Mouse (Mus musculus) forebrain, embryonic 10.5 days (tissue): ENCODE data around the gene Bcl7b. TPM values are rescaled to one million over a fixed set of nuclear protein-coding genes. Genes with fewer than 3 reads are reported as not detected.

Experiments
- DNase-seq: peaks from one replicate; pipeline ENCODE4 v3.0.0-alpha.2; 2017; ENCODE audit warnings: low spot score; ENCODE audit errors: extremely low spot score
- H3K27ac ChIP-seq: fragments of 300-500 bp; sonication (generic); 2 replicates; pipeline ENCODE4 v1.5.1; 2016; ENCODE audit warnings: mild to moderate bottlenecking
- H3K27me3 ChIP-seq: fragments of 300-500 bp; sonication (generic); 2 replicates; pipeline ENCODE4 v1.6.1; 2016; ENCODE audit warnings: mild to moderate bottlenecking; ENCODE audit not compliant: poor library complexity, severe bottlenecking
- H3K36me3 ChIP-seq: fragments of 300-500 bp; sonication (generic); replicated peaks from 2 replicates; pipeline ENCODE4 v1.6.1; 2016; ENCODE audit warnings: mild to moderate bottlenecking, moderate library complexity
- H3K4me1 ChIP-seq: fragments of 300-500 bp; sonication (generic); 2 replicates; pipeline ENCODE4 v1.6.1; 2016
- H3K4me3 ChIP-seq: fragments of 300-500 bp; sonication (generic); 2 replicates; pipeline ENCODE4 v1.5.1; 2016; ENCODE audit warnings: mild to moderate bottlenecking, moderate library complexity
- H3K9me3 ChIP-seq: fragments of 300-500 bp; sonication (generic); 2 replicates; pipeline ENCODE4 v1.6.1; 2016; ENCODE audit warnings: mild to moderate bottlenecking, moderate library complexity
- WGBS: fragments of 180-500 bp; shearing (Covaris S2); methylation state at CpG from one replicate; pipeline ENCODE4 v1.1.7; 2016; 5-methylcytosine and 5-hydroxymethylcytosine counted together
- polyA plus RNA-seq: library from polyadenylated mRNA; unstranded; fragments of >200 nt; fragmentation: Nextera tagmentation; extraction: Ambion mirVana; gene quantifications from 2 replicates; pipeline ENCODE4 v1.2.1, GENCODE M21; 2016

The Bcl7b gene
- 43.3 and 44.4 TPM in 2 replicates for polyA plus RNA-seq

DNA sequence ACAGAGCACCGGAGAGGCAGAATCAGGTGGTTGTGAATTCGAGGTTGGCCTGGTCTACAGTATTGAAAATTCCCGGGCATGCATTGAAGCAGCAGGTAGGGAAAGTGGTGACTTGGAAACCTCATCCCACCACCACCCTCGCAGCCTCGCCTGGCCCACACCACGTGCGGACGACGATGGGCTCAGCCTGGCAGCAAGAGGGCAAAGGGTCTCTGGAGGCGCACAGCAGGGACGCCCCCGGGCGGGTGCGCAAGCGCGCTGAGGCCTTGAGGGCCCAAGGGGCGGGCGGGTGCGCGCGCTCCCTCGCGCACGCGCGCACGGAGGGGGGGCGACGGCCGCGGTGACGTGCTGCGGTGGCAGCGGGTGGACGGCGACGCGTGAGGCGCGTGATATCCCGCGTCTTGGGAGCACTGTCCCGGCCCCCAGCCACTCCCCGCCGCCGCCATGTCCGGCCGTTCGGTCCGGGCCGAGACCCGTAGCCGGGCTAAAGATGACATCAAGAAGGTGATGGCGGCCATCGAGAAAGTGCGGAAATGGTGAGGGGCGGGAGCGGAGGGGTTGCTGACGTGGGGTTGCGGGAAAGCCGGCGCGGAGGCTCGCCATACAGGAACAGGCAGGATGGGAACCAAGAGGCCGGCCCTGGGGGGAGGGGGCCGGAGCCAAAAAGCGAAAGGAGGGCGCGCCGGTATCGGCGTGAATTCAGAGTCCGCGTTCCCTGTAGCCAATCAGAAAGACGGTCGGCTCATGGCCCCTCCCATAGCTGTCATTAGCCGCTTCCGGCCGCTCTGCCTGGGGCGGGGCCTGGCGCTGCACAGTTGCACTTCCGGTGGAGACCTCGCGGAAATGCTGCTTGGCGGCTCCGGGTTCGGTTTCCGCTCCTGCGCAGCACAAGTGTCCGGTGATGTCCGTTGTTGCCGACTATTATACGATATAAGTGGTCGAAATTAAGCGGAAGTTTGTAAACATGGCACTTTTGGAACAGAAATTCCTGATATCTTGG is at the start of gene Bcl7b:
Gene Bcl7b, plus strand, starts transcription at position 221 of the 1,000 bp plus-strand sequence.
- DNase-seq: peak; percentile 98
- Histone ChIP-seq H3K9me3 (no peaks in the 10 kb centered on the region), H3K4me3 (peak within 1 kb of the TSS; percentile 80), H3K27ac (peak within 1 kb of the TSS; percentile 98), H3K27me3 (no peaks in the 10 kb centered on the region), H3K36me3 (peaks cover 33% of the 10 kb centered on the region), H3K4me1 (peaks cover 18% of the 10 kb centered on the region)
- WGBS: 2% methylated on average over 95 of the region's 95 CpGs

DNA sequence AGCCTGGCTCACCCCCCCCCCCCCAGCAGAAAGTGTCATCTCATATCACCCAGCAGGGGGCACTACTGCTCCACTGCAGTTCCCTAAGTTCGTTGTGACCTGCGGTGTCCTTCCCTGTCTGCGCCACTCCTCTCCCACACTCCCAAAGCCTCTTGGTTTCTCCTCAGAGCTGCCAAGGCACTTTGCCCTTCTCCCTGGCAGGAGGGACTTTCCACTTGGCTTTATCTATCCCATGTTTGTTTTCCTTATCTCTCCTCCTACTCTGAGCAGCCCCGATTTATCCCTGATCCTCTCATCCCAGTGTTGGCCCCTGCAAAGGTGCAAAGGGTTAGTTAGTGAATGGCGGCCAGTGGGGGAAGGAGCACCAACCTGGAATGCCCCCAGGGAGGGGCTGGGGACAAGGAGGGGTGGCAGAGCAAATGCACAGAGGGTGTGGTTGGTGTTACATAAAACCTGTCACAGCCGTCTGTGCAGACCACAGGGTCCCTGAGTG is 49.4 kb upstream of the Bcl7b start:
- Histone ChIP-seq H3K4me3 (no peak overlapping the region), H3K27me3 (peaks cover 18% of the 10 kb centered on the region), H3K27ac (no peak overlapping the region), H3K4me1 (peaks cover 6% of the 10 kb centered on the region), H3K9me3 (no peaks in the 10 kb centered on the region), H3K36me3 (no peaks in the 10 kb centered on the region)
- 38% methylated on average over 6 of the region's 6 CpGs for WGBS
- peak; percentile 62 for DNase-seq

DNA sequence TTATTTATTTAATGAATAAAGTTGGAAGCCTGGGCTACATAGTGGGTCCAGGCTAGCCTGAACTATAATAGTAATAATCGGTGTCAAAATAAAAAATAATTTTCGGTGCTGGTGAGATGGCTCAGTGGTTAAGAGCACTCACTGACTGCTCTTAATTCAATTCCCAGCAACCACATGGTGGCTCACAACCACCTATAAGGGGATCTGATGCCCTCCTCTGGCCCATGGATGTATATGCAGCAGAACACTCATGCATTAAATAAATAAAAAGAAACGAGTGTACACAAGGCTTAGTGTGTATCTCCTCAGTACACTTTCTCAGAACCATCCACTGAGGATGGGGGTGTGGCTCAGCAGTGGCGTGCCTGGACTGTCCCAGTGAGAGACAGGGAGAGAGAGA is 47.3 kb upstream of the Bcl7b start:
- no peak overlapping the region for H3K4me3 ChIP-seq
- no peaks in the 10 kb centered on the region for H3K9me3 ChIP-seq
- WGBS: 71% methylated on average over 4 of the region's 4 CpGs
- DNase-seq: no peak
- no peak overlapping the region for H3K27ac ChIP-seq
- peaks cover 6% of the 10 kb centered on the region for H3K4me1 ChIP-seq
- H3K27me3 ChIP-seq: peaks cover 18% of the 10 kb centered on the region
- no peaks in the 10 kb centered on the region for H3K36me3 ChIP-seq

DNA sequence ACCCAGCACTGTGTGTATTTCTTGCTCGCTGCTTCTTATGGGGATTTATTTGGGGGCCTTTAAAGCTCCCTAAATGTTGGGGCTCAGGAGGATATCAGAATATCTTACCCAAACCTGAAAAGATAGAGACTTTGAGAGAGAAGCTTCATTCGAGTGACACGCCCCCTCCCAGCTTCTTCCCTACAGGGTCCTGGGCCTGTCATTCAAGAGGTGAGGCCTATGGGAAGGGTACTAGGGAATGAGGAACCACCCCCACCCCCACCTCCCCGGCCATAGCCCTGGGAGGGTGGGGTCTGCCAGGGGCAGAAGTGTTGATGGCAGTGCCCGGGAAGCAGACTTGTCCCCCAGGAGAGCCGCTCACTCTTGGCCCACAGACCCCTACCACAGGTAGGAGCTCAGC is 42.0 kb upstream of the Bcl7b start:
- WGBS: 57% methylated on average over 6 of the region's 6 CpGs

DNA sequence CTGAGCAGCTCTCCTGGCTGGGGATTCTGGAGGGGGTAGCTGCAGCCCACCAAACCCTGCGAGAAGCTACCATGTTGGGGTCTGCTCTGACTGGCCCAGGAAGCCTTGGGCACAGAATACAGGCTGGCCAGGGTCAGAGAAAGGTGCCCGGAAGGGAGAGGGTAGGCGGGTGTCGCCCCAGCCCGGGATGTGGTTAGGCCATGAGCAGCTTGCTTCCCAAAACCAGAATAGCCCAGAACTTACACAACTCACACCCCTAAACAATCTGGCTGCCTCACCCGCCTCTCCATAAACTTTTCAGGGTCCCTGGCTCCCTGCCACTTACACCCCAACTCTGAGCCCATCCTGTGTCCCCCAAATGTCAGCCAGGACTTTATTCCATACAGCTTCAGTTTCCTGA is 40.4 kb upstream of the Bcl7b start:
- Histone ChIP-seq H3K9me3 (no peaks in the 10 kb centered on the region), H3K4me3 (no peak overlapping the region), H3K27ac (no peak overlapping the region), H3K4me1 (no peaks in the 10 kb centered on the region), H3K36me3 (no peaks in the 10 kb centered on the region), H3K27me3 (peaks cover 13% of the 10 kb centered on the region)
- WGBS: 88% methylated on average over 6 of the region's 6 CpGs
- no peak for DNase-seq

More for the DNA sequence above, 42.0 kb upstream of the Bcl7b start:
- no peaks in the 10 kb centered on the region for H3K4me1 ChIP-seq
- no peak overlapping the region for H3K4me3 ChIP-seq
- H3K9me3 ChIP-seq: no peaks in the 10 kb centered on the region
- peaks cover 18% of the 10 kb centered on the region for H3K27me3 ChIP-seq
- no peak for DNase-seq
- no peaks in the 10 kb centered on the region for H3K36me3 ChIP-seq
- H3K27ac ChIP-seq: no peak overlapping the region

DNA sequence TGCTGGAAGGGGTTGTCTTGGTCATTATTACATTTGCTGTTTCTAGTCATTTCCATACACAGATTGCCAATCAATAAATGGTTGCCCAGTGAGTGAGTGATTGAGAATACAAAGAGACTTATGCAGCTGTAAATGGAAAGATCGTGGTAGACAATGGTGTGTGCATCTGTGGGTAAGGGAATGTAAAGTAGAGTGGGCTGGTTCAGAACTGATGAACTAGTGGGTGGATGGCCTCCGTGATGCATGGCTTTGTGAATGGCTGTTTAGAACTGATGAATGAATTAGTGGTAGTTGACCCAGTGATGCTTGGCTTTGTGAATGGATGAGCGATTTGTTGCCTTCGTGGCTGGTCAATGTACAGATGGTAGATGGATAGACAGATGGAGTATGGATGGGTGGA is 38.3 kb upstream of the Bcl7b start:
- Histone ChIP-seq H3K9me3 (no peaks in the 10 kb centered on the region), H3K27ac (no peak overlapping the region), H3K27me3 (peaks cover 34% of the 10 kb centered on the region), H3K4me3 (no peak overlapping the region), H3K36me3 (no peaks in the 10 kb centered on the region), H3K4me1 (peaks cover 15% of the 10 kb centered on the region)
- WGBS: 85% methylated on average over 4 of the region's 4 CpGs
- no peak for DNase-seq

DNA sequence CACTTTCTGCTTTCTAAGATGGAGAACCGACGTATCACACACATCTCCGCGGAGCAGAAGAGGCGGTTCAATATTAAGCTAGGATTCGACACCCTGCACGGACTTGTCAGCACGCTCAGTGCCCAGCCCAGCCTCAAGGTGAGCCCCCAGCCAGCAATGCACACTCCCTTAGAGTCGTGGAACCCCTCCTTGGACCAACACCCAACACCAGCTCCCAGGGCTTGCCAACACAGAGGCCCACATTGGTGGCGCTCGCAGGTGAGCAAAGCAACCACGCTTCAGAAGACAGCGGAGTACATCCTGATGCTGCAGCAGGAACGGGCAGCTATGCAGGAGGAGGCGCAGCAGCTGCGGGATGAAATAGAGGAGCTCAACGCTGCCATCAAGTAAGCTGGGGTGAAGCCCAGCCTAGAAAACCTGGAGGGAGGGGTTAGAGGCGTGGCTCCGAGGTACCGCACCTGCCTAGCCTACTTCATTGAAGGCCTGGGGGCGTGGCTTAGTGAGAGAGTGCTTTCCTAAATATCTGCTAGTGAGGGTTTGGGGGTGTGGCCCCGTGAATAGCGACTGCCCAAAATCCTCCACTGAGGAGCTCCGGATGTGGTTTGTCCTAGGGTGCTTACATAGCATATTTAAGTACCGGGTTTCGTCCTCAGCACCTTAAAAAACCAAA is 34.2 kb upstream of the Bcl7b start:
- 5% methylated on average over 26 of the region's 26 CpGs for WGBS
- Histone ChIP-seq H3K36me3 (no peaks in the 10 kb centered on the region), H3K4me1 (peaks cover 15% of the 10 kb centered on the region), H3K9me3 (no peaks in the 10 kb centered on the region), H3K27ac (no peak overlapping the region), H3K4me3 (peak overlapping the region; percentile 36), H3K27me3 (peaks cover 48% of the 10 kb centered on the region)
- no peak for DNase-seq

DNA sequence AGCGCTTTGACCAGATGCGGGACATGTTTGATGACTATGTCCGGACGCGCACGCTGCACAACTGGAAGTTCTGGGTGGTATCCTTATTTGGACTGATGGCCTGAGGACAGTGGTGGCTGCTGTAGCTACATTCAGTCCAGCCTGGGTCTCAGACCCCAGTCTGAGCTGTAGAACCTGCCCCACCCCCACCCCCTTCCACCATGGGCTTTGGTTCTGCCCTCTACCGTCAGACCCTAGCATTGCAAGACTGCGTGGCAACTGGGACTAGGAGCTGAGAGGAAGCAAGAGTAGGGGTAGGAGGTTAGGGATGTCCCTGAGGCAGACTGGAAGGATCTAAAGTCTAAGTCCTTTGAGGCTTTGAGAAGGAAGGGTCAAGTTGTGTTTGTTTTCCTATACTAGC is 33.5 kb upstream of the Bcl7b start:
- Histone ChIP-seq H3K27ac (no peak overlapping the region), H3K4me3 (peak overlapping the region; percentile 36), H3K36me3 (no peaks in the 10 kb centered on the region), H3K9me3 (no peaks in the 10 kb centered on the region), H3K4me1 (peaks cover 15% of the 10 kb centered on the region), H3K27me3 (peaks cover 43% of the 10 kb centered on the region)
- DNase-seq: peak; percentile 55
- WGBS: under 1% methylated on average over 8 of the region's 8 CpGs

DNA sequence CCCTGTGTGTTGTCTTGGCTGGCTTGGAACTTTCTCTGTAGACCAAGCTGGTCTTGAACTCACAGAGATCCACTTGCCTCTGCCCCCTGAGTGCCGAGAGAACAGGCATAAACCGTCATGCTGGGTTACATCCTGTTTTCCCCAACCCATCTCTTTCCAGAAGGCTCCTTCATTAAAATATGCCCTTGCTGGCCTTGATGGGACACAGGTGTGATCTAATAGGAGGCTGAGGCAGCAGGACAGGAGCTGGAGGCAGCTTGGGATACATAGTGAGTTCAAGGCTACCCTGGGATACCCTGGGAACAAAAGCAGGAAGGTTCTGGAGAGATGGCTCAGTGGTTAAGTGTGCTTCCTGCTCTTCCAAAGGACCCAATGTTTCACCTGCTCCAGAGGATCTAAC is 28.2 kb upstream of the Bcl7b start:
- H3K36me3 ChIP-seq: no peaks in the 10 kb centered on the region
- no peak for DNase-seq
- no peak overlapping the region for H3K4me3 ChIP-seq
- H3K27me3 ChIP-seq: peaks cover 13% of the 10 kb centered on the region
- no peaks in the 10 kb centered on the region for H3K9me3 ChIP-seq
- no peaks in the 10 kb centered on the region for H3K4me1 ChIP-seq
- no peak overlapping the region for H3K27ac ChIP-seq
- 79% methylated on average over 2 of the region's 2 CpGs for WGBS

DNA sequence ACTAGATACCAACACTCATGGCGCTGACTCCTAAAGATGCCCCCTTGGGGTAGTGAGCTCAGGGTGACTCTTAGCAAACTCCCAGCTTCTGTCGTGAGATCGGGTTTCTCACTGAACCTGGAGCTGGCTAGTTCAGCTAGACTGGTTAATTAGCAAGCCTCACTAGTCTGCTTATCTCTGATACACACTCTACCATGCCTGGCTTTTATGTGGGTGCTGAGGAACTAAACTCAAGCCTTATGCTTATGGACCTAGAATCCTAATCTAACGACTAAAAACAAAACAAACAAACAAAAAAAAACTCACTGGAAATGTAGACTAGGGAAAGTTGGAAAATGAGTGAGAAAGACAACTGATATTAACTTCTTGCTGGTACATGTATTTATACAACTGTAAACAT is 23.6 kb upstream of the Bcl7b start:
- WGBS: 64% methylated on average over 4 of the region's 4 CpGs
- Histone ChIP-seq H3K27me3 (peaks cover 4% of the 10 kb centered on the region; the same call in 1 of the 2 replicates), H3K4me1 (peaks cover 11% of the 10 kb centered on the region), H3K4me3 (no peak overlapping the region), H3K9me3 (no peaks in the 10 kb centered on the region), H3K27ac (no peak overlapping the region), H3K36me3 (no peaks in the 10 kb centered on the region)
- no peak for DNase-seq

DNA sequence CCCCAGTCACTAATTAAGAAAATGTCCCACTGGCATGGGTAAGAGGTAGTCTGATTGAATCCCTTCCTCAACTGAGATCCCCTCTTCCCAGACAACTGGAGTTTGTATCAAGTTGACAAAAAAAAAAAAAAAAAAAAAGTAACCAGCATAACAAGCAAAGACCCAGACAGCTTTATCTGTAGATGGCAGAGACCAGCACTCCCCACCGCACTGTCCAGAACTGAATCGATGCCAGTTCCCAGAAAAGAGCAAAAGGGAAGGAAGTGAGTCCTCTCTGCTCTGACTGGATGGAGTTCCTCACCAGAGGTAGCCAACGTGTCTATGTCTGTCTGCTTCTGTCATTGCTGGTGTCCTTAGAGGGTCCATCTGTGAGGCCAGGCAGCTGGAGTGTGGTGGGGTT is 22.6 kb upstream of the Bcl7b start:
- Histone ChIP-seq H3K4me3 (no peak overlapping the region), H3K4me1 (peaks cover 17% of the 10 kb centered on the region), H3K36me3 (no peaks in the 10 kb centered on the region), H3K9me3 (no peaks in the 10 kb centered on the region), H3K27me3 (peaks cover 4% of the 10 kb centered on the region; the same call in 1 of the 2 replicates), H3K27ac (no peak overlapping the region)
- WGBS: 83% methylated on average over 3 of the region's 3 CpGs
- DNase-seq: no peak

DNA sequence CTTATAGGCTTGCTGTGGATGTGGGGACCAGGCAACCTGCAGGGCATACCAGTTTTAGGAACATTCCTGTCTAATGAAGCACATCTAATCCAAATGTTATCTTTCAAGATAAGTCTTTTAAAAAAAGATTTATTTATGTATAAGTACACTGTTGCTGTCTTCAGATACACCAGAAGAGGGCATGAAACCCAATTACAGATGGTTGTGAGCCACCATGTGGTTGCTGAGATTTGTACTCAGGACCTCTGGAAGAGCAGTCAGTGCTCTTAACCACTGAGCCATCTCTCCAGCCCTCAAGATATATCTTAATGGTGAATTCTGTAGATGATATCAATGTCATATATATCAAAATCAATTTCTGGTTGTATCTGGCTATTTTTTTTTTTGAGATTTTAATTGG is 22.1 kb upstream of the Bcl7b start:
- DNase-seq: no peak
- Histone ChIP-seq H3K27ac (no peak overlapping the region), H3K4me1 (peaks cover 22% of the 10 kb centered on the region), H3K9me3 (no peaks in the 10 kb centered on the region), H3K4me3 (no peak overlapping the region), H3K36me3 (no peaks in the 10 kb centered on the region), H3K27me3 (peaks cover 4% of the 10 kb centered on the region; the same call in 1 of the 2 replicates)

DNA sequence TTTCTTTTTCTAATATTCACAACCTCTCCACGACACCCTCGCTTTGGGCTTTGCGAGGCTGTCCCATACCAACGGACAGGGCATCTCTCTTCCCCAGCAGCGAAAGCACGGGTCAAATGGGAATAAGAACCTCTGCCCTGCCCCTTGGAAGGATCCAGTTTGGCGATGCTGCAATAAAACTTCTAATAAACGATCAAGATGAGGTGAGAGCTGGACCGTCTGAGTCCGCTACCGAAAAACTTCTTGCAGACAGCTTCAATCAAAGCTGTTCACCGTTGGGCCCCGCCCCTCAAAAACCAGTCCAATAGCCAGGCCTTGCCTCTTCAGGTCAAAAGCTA is 19.4 kb upstream of the Bcl7b start:
- H3K27ac ChIP-seq: peak overlapping the region; percentile 97
- H3K4me1 ChIP-seq: peaks cover 23% of the 10 kb centered on the region
- peaks cover 4% of the 10 kb centered on the region; the same call in 1 of the 2 replicates for H3K27me3 ChIP-seq
- under 1% methylated on average over 13 of the region's 13 CpGs for WGBS
- no peak for DNase-seq
- H3K4me3 ChIP-seq: peak overlapping the region; percentile 80
- peaks cover 22% of the 10 kb centered on the region for H3K36me3 ChIP-seq
- no peaks in the 10 kb centered on the region for H3K9me3 ChIP-seq
